Mouse (Mus musculus) heart, embryonic 10.5 days (tissue): ENCODE measurements at regions not wholly inside any gene's neighbourhood (a gene's known extent, or its start where the extent isn't known, plus 50 kb on each side); places are given as distances from the start of the nearest gene placed in this dataset.

ENCODE experiments used
- DNase-seq: peaks from one replicate; pipeline ENCODE4 v3.0.0-alpha.2; 2017; ENCODE audit warnings: low spot score
- H3K27ac ChIP-seq: fragments of 300-500 bp; sonication (generic); 2 replicates; pipeline ENCODE4 v1.5.1; 2016; ENCODE audit warnings: mild to moderate bottlenecking
- H3K27me3 ChIP-seq: fragments of 300-500 bp; sonication (generic); 2 replicates; pipeline ENCODE4 v1.6.1; 2016; ENCODE audit warnings: mild to moderate bottlenecking; ENCODE audit not compliant: poor library complexity, insufficient read depth, severe bottlenecking
- H3K36me3 ChIP-seq: fragments of 300-500 bp; sonication (generic); 2 replicates; pipeline ENCODE4 v1.6.1; 2016; ENCODE audit warnings: mild to moderate bottlenecking, moderate library complexity
- H3K4me1 ChIP-seq: fragments of 300-500 bp; sonication (generic); 2 replicates; pipeline ENCODE4 v1.6.1; 2016; ENCODE audit warnings: mild to moderate bottlenecking
- H3K4me3 ChIP-seq: fragments of 300-500 bp; sonication (generic); 2 replicates; pipeline ENCODE4 v1.5.1; 2016; ENCODE audit warnings: mild to moderate bottlenecking, moderate library complexity
- H3K9me3 ChIP-seq: fragments of 300-500 bp; sonication (generic); 2 replicates; pipeline ENCODE4 v1.6.1; 2016; ENCODE audit warnings: mild to moderate bottlenecking, moderate library complexity
- WGBS: fragments of 180-500 bp; shearing (Covaris S2); methylation state at CpG from one replicate; pipeline ENCODE4 v1.1.7; 2016; 5-methylcytosine and 5-hydroxymethylcytosine counted together

GRCm38 (mm10) chr13:71874986-71875385, 88.5 kb downstream of the Irx1 start:
- Histone ChIP-seq H3K36me3 (no peaks in the 10 kb centered on the region), H3K4me3 (no peak overlapping the region), H3K9me3 (no peaks in the 10 kb centered on the region), H3K27ac (no peak overlapping the region), H3K27me3 (no peaks in the 10 kb centered on the region), H3K4me1 (no peaks in the 10 kb centered on the region)
- 72% methylated on average over 5 of the region's 5 CpGs for WGBS
- no peak for DNase-seq

DNA sequence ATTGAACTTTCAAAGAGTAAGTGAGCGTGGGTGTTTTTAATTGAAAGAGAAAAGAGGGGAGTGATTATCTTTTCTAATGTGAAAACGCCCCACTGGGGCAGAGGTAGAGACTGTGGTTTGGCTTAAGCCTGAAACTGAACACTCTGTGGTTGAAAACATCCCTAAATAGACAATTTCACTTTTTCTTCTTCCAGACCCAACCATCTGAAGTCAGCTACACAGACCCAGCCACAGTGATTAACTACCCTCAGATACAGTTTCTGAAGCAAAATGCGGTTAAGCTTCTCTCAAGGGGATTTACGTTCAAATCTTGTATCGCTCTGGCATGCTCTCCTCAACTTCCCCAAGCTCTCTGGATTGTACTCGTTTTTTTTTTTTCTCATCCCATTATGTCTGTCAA, 94.8 kb downstream of the Irx1 start:
- DNase-seq, result no peak
- 75% methylated on average over 6 of the region's 6 CpGs for WGBS
- Histone ChIP-seq H3K36me3 (no peaks in the 10 kb centered on the region), H3K4me1 (no peaks in the 10 kb centered on the region), H3K4me3 (no peak overlapping the region), H3K9me3 (no peaks in the 10 kb centered on the region), H3K27me3 (no peaks in the 10 kb centered on the region), H3K27ac (no peak overlapping the region)

GRCm38 (mm10) chr13:71853426-71854025, 110.0 kb downstream of the Irx1 start:
- H3K4me3 ChIP-seq, result no peak overlapping the region
- 61% methylated on average over 7 of the region's 7 CpGs for WGBS
- H3K9me3 ChIP-seq, result no peaks in the 10 kb centered on the region
- no peaks in the 10 kb centered on the region for H3K36me3 ChIP-seq
- H3K27ac ChIP-seq, result no peak overlapping the region
- no peaks in the 10 kb centered on the region for H3K27me3 ChIP-seq
- H3K4me1 ChIP-seq, result no peaks in the 10 kb centered on the region
- DNase-seq, result no peak

- no peak overlapping the region for H3K27ac ChIP-seq
- no peaks in the 10 kb centered on the region for H3K27me3 ChIP-seq
- H3K36me3 ChIP-seq, result no peaks in the 10 kb centered on the region
- H3K9me3 ChIP-seq, result no peaks in the 10 kb centered on the region
- H3K4me3 ChIP-seq, result no peak overlapping the region
- no peaks in the 10 kb centered on the region for H3K4me1 ChIP-seq
- 74% methylated on average over 16 of the region's 16 CpGs for WGBS
- no peak for DNase-seq
Measured at GRCm38 (mm10) chr13:71804032-71804958, 159.2 kb downstream of the Irx1 start.

DNA sequence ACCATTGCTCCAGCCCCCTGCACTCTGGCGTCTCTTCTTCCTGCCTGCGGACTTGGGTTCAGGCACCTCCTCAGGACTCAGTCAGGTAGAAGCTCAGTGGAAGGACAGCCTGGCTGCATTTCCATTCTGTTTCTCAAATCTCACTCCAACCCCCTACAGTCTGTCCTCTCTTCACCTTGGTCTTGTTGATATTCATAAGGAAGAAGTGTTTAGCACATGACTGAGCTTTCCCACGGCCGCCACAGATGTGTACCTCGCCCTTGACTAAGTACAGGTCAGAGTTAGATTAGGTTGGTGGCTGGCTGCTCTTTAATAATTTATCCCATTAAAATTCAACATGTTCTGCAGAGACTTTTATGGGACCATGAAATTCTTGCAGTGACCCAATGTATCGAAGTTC, 165.2 kb downstream of the Irx1 start:
- no peaks in the 10 kb centered on the region for H3K36me3 ChIP-seq
- H3K4me1 ChIP-seq, result no peaks in the 10 kb centered on the region
- no peak for DNase-seq
- WGBS, result 82% methylated on average over 6 of the region's 6 CpGs
- H3K27ac ChIP-seq, result no peak overlapping the region
- H3K9me3 ChIP-seq, result no peaks in the 10 kb centered on the region
- H3K4me3 ChIP-seq, result no peak overlapping the region
- no peaks in the 10 kb centered on the region for H3K27me3 ChIP-seq

GRCm38 (mm10) chr13:71784740-71785139, 178.8 kb downstream of the Irx1 start:
- 4% methylated on average over 10 of the region's 10 CpGs for WGBS
- peak; percentile 85 for DNase-seq
- H3K27me3 ChIP-seq, result no peaks in the 10 kb centered on the region
- H3K4me3 ChIP-seq, result no peak overlapping the region
- H3K36me3 ChIP-seq, result no peaks in the 10 kb centered on the region
- no peaks in the 10 kb centered on the region; the same call in 1 of the 2 replicates for H3K9me3 ChIP-seq
- H3K27ac ChIP-seq, result peak overlapping the region; percentile 5; the same call in 1 of the 2 replicates
- H3K4me1 ChIP-seq, result peaks cover 18% of the 10 kb centered on the region

- no peak overlapping the region for H3K27ac ChIP-seq
- no peaks in the 10 kb centered on the region for H3K4me1 ChIP-seq
- no peaks in the 10 kb centered on the region for H3K9me3 ChIP-seq
- 79% methylated on average over 11 of the region's 11 CpGs for WGBS
- no peak for DNase-seq
- H3K36me3 ChIP-seq, result no peaks in the 10 kb centered on the region
- H3K4me3 ChIP-seq, result no peak overlapping the region
- no peaks in the 10 kb centered on the region for H3K27me3 ChIP-seq
Measured at GRCm38 (mm10) chr13:71747003-71747965, 216.2 kb downstream of the Irx1 start.

DNA sequence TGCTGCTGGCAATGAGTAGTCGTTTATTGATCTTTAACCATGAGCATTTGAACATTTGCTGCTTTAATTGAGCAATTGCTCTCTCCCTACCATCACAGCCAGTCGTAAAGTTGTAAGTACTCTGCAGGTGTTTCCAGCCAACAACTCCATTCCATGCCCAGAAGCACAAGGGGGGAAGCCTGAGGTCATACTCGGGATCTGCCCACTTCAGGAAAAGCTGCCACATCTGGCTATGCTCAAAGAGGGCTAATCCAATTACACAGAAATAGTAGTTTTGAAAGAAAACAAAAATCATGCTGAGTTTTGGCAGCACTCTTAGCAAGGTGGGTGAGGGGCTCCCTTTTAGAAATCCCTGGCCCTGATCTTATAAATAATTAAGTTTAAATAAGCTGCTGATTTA, 217.0 kb downstream of the Irx1 start:
- Histone ChIP-seq H3K36me3 (no peaks in the 10 kb centered on the region), H3K4me1 (no peaks in the 10 kb centered on the region), H3K27ac (no peak overlapping the region), H3K9me3 (no peaks in the 10 kb centered on the region), H3K4me3 (no peak overlapping the region), H3K27me3 (no peaks in the 10 kb centered on the region)
- no peak for DNase-seq
- 59% methylated on average over 3 of the region's 3 CpGs for WGBS

DNA sequence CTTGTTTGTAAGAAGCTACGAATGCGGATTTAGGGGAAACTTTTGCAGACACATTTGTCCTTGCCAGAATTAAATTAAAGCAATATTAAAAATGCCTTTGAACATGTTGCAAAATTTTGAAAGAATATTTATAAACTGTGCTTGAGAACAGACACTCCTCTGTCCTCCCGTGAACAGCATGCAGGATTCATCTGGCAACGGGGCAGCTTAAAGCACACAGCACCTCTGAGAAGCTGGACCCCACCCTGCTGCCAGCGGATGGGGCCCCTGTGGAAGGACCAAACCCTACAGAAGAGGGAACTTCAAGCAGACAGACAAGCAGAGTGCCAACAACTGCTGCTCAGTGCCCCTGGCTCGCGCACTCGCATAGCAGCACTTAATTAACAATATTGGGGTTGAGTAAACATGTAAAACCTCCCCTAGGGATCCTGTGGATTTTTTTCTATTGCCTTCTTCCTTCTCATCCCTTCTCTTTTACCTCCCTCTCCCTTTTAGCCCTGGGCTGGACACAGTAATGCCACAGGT, 226.6 kb downstream of the Irx1 start:
- Histone ChIP-seq H3K27me3 (no peaks in the 10 kb centered on the region), H3K4me1 (peaks cover 5% of the 10 kb centered on the region), H3K4me3 (no peak overlapping the region), H3K27ac (no peak overlapping the region), H3K36me3 (no peaks in the 10 kb centered on the region), H3K9me3 (no peaks in the 10 kb centered on the region)
- DNase-seq, result no peak
- 82% methylated on average over 8 of the region's 8 CpGs for WGBS

GRCm38 (mm10) chr13:71734261-71734660, 229.3 kb downstream of the Irx1 start:
- 54% methylated on average over 12 of the region's 12 CpGs for WGBS
- Histone ChIP-seq H3K9me3 (no peaks in the 10 kb centered on the region), H3K4me1 (peaks cover 5% of the 10 kb centered on the region), H3K36me3 (no peaks in the 10 kb centered on the region), H3K4me3 (no peak overlapping the region), H3K27ac (no peak overlapping the region), H3K27me3 (no peaks in the 10 kb centered on the region)
- DNase-seq, result no peak

DNA sequence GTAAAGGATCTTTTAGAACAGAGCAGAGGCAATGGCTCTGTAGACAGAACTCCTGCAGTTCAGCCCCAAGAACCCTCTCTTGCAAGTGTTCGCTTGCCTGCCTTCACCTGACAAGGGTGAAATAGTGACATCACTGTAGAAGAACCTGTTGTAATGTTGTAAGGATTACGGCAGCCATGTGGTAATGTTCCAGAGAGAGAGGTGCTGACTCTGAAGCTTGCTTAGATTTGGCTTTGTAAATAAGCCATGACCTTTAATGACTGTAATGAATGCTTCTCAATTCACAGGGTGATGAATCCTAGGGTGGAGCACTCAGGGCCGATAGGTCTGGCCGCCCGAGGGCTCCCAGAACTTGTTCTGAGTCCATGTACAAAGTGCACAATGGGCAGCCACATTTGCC, 230.2 kb downstream of the Irx1 start:
- Histone ChIP-seq H3K27me3 (no peaks in the 10 kb centered on the region), H3K36me3 (no peaks in the 10 kb centered on the region), H3K9me3 (no peaks in the 10 kb centered on the region), H3K4me3 (no peak overlapping the region), H3K27ac (no peak overlapping the region), H3K4me1 (peaks cover 5% of the 10 kb centered on the region)
- no peak for DNase-seq
- 85% methylated on average over 5 of the region's 5 CpGs for WGBS

DNA sequence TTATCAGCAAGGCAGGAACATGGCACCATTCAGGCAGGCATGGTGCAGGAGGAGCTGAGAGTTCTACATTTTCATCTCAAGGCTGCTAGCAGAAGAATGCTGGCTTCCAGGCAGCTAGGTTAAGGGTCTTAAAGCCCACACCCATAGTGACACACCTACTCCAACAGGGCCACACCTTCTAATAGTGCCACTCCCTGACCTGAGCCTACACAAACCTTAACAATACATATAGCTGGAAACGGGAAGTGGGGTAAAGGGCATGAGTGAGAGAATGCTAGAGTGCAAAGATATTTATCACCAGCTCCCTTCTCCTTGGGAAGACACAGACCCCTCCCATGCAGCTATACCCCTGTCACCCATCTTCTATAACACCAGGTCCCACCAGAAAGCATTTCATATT, 230.6 kb downstream of the Irx1 start:
- Histone ChIP-seq H3K4me1 (peaks cover 5% of the 10 kb centered on the region), H3K27me3 (no peaks in the 10 kb centered on the region), H3K4me3 (no peak overlapping the region), H3K36me3 (no peaks in the 10 kb centered on the region), H3K27ac (no peak overlapping the region), H3K9me3 (no peaks in the 10 kb centered on the region)
- 93% methylated on average over 1 of the region's 1 CpGs for WGBS
- DNase-seq, result no peak
